Mouse (Mus musculus): ENCODE measurements at regions not wholly inside any gene's neighbourhood (a gene's known extent, or its start where the extent isn't known, plus 50 kb on each side); places are given as distances from the start of the nearest gene placed in this dataset.

DNA sequence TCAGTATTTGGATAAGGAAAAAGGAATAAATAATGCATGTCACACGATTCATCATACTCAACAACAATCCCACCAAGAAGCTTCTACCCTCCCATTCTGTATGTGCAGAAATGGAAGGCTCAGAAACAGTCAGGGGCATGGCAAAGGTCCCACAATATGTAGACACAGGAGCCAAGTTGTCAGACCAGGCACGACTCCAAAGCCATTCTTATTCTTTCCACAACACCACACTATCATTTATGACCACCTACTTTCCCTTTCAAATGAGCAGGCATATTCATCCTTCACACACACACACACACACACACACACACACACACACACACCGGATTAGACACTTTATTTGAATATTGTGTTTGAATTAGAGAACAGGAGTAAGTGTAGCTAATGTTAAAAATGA, 232.0 kb downstream of the Rab28 start:
- TF ChIP-seq EP300 (IDR thresholded peaks at IDR 0.05) (no peak), CTCF (IDR thresholded peaks at IDR 0.05) (no peak)
